Mouse (Mus musculus): ENCODE data around the gene Inafm2. TPM values are rescaled to one million over a fixed set of nuclear protein-coding genes. Genes with fewer than 3 reads are reported as not detected.

Gene Inafm2
- polyA plus RNA-seq, 1 experiment from 2014 or later: 16.5 TPM

DNA sequence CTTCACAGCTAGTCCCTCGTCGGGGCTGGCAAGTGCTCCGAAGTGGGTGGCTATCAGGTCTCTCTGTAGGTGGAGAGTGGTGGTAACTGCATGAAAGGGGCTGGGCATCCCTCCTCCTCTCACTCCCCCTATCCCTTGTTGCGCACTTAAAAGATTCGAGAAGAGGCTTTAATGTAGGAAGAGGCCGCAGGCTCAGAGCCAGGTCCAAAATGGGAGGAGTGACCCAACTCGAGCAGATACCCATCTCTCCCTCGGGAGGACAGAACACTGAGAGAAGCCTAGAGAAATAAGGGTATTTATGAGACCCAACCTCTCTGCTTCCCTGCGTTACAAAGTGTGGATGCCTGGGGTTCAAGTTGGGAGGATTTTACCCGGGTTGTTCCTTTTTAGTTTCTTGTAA is 33.5 kb downstream of the Inafm2 start:
- ATAC-seq (ENCODE audit: insufficient number of reproducible peaks, insufficient read depth, low FRiP score, low TSS enrichment): no peak
- peak overlapping the region; percentile 37; the same call in 1 of the 2 replicates for H3K9ac ChIP-seq
- H3K27me3 ChIP-seq: 0 out of 2 replicates have a peak, but pooled peaks cover 3% of the 10 kb centered on the region
- H3K27ac ChIP-seq: 0 out of 2 replicates have a peak overlapping the region, but pooled peaks have one; percentile 5
- peaks cover 9% of the 10 kb centered on the region; the same call in 1 of the 2 replicates for H3K4me1 ChIP-seq
- no peaks in the 10 kb centered on the region for H3K36me3 ChIP-seq
- peak overlapping the region; percentile 35 for H3K4me3 ChIP-seq
- peak overlapping the region; percentile 65 for H3K4me2 ChIP-seq (replicated peaks)
- 9% methylated on average over 10 of the region's 10 CpGs for WGBS
- no peaks in the 10 kb centered on the region for H3K9me3 ChIP-seq

DNA sequence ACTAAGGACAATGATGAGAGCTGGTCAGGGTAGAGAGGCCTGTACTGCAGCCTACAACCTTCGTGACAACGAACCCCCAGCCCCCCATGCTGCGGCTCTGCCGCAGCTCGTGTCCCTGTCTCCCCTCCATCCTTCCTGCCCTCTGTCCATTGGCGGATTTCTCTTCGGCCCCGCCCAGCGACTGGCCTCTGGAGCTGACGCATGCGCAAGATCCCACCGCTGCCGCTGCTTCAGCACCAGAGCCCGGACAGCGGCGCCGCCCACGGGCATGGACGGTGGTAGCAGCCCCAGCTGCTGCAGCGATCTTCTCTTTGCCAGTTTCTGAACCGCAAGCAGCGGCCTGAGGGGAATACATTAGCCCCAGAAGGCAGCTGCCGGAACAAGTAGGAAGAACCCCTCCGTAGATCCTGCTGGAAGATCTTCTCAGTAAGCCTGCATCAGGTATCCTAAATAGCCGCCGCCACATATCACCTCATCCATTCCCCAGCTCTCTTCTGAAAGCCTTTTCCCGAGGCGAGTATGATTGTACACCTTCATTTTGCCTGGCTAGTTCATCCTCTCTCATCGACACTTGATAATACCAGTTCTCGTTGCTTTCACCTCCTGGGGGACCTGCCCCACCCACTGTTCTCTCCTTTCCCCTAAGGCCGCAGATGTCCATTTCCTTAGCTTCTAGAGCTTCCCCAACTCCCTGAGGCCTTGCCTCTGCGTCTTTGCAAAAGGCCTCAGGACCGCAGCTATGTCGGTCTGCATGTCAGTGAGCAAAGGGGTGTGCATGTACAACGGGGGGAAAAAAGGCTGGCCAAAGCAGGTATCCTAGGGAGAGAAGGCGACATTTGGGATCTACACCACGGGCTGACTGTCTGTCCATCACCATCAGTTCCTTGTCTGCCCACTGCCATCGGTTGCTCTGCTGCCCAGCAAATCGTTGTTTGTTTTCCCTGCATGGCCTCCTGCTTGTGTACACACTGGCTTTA is 34.2 kb downstream of the Inafm2 start, which contains the start of gene Disp2:
Gene Disp2, plus strand, starts transcription at position 216 of the 977 bp plus-strand sequence.
- Histone ChIP-seq H3K27ac (0 out of 2 replicates have a peak within 1 kb of the TSS, but pooled peaks have one; percentile 5), H3K4me1 (peaks cover 9% of the 10 kb centered on the region; the same call in 1 of the 2 replicates), H3K9ac (peak within 1 kb of the TSS; percentile 37; the same call in 1 of the 2 replicates), H3K27me3 (0 out of 2 replicates have a peak, but pooled peaks cover 3% of the 10 kb centered on the region), H3K4me2 (replicated peaks) (peak within 1 kb of the TSS; percentile 65), H3K9me3 (no peaks in the 10 kb centered on the region), H3K4me3 (peak within 1 kb of the TSS; percentile 35), H3K36me3 (no peaks in the 10 kb centered on the region)
- 11% methylated on average over 39 of the region's 39 CpGs for WGBS
- ATAC-seq (ENCODE audit: insufficient number of reproducible peaks, insufficient read depth, low FRiP score, low TSS enrichment): peak; percentile 86

DNA sequence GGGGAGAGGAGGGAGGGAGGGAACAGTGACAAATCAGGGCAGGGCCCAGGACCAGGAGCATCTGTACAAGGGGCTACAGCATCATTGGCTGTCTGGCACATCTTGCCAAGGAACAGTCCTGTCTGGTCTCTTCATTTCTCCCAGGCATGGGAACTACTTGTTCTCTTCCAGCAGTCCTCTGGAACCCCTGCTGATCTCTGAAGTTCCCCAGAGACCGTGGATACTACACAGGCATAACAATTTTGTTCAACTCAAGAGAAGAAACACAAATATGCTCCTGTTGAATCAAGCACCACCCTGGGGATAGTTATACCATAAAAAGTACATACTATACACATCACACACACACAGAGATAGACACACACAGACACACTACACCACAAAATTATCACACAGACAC is 35.6 kb downstream of the Inafm2 start:
- Histone ChIP-seq H3K27ac (no peak overlapping the region), H3K4me1 (peaks cover 9% of the 10 kb centered on the region; the same call in 1 of the 2 replicates), H3K4me3 (no peak overlapping the region), H3K9me3 (no peaks in the 10 kb centered on the region), H3K4me2 (replicated peaks) (no peak overlapping the region), H3K9ac (no peak overlapping the region), H3K27me3 (0 out of 2 replicates have a peak, but pooled peaks cover 3% of the 10 kb centered on the region), H3K36me3 (no peaks in the 10 kb centered on the region)
- WGBS: 57% methylated on average over 1 of the region's 1 CpGs
- ATAC-seq (ENCODE audit: insufficient number of reproducible peaks, insufficient read depth, low FRiP score, low TSS enrichment): no peak

DNA sequence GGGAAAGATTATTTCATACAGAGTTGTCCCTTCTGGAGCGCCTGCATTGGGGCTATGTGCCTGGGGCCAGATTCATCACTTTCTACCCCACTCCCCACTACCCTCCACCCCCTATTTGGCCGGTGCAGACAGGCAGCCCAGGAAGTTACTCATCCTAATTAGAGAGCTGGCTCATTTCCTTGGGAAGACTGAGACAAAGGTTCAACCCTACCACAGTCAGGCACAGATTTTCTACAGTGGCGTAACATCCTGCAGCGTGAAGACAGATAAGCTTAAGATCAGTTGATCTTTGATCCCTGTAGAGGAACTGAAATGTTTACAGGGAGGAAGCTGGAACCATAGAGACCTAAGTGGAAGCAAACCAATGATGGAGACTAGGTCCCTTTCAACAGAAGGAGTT is 36.7 kb downstream of the Inafm2 start:
- no peak overlapping the region for H3K4me2 ChIP-seq (replicated peaks)
- no peaks in the 10 kb centered on the region for H3K36me3 ChIP-seq
- WGBS: 56% methylated on average over 4 of the region's 4 CpGs
- no peaks in the 10 kb centered on the region for H3K9me3 ChIP-seq
- H3K9ac ChIP-seq: no peak overlapping the region
- 0 out of 2 replicates have a peak, but pooled peaks cover 3% of the 10 kb centered on the region for H3K27me3 ChIP-seq
- H3K27ac ChIP-seq: no peak overlapping the region
- H3K4me1 ChIP-seq: peaks cover 9% of the 10 kb centered on the region; the same call in 1 of the 2 replicates
- no peak for ATAC-seq (ENCODE audit: insufficient number of reproducible peaks, insufficient read depth, low FRiP score, low TSS enrichment)
- no peak overlapping the region for H3K4me3 ChIP-seq

DNA sequence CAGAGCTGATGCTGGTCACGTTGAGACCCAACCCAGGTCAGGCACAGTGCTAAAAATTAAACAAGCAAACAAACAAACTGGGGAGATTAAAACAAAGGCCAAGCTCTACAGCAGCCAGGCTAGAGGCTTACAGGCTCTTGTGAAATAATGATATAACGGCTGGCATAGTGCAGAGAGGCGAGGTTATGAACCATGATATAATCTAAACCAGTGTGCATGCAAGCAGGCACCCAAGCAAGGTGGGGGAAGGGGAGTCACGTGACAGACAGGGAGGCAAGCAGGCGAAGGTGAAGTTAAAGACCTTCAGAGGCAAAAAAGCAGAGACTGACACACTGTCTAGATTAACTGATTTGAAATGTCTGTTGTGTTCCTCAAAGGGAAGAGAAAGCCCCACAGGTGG is 37.5 kb downstream of the Inafm2 start:
- H3K4me3 ChIP-seq: no peak overlapping the region
- no peaks in the 10 kb centered on the region for H3K9me3 ChIP-seq
- no peak for ATAC-seq (ENCODE audit: insufficient number of reproducible peaks, insufficient read depth, low FRiP score, low TSS enrichment)
- no peak overlapping the region for H3K9ac ChIP-seq
- 45% methylated on average over 5 of the region's 5 CpGs for WGBS
- H3K36me3 ChIP-seq: no peaks in the 10 kb centered on the region
- H3K4me1 ChIP-seq: peaks cover 9% of the 10 kb centered on the region; the same call in 1 of the 2 replicates
- H3K27me3 ChIP-seq: 0 out of 2 replicates have a peak, but pooled peaks cover 3% of the 10 kb centered on the region
- no peak overlapping the region for H3K27ac ChIP-seq
- no peak overlapping the region for H3K4me2 ChIP-seq (replicated peaks)

DNA sequence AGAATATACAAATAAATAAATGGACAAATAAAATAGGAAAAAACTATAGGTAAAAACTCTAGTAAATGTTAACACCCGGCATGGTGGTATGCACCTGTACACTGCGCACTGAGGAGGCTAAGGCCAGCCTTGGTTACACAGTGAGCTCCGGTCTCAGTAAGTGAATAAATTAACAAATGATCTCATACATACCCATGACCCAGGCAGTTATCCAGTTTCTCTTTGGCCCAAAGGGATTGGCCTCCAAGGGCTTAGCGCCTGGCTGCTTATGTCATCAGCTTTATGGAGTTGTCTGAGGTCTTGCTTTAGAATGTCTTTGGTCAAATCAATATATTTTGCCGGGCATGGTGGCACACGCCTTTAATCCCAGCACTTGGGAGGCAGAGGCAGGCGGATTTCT is 38.1 kb downstream of the Inafm2 start:
- H3K27me3 ChIP-seq: 0 out of 2 replicates have a peak, but pooled peaks cover 3% of the 10 kb centered on the region
- no peak overlapping the region for H3K9ac ChIP-seq
- no peak for ATAC-seq (ENCODE audit: insufficient number of reproducible peaks, insufficient read depth, low FRiP score, low TSS enrichment)
- no peaks in the 10 kb centered on the region for H3K9me3 ChIP-seq
- no peak overlapping the region for H3K4me3 ChIP-seq
- H3K36me3 ChIP-seq: no peaks in the 10 kb centered on the region
- WGBS: 91% methylated on average over 7 of the region's 7 CpGs
- H3K4me2 ChIP-seq (replicated peaks): no peak overlapping the region
- peaks cover 9% of the 10 kb centered on the region; the same call in 1 of the 2 replicates for H3K4me1 ChIP-seq
- no peak overlapping the region for H3K27ac ChIP-seq

DNA sequence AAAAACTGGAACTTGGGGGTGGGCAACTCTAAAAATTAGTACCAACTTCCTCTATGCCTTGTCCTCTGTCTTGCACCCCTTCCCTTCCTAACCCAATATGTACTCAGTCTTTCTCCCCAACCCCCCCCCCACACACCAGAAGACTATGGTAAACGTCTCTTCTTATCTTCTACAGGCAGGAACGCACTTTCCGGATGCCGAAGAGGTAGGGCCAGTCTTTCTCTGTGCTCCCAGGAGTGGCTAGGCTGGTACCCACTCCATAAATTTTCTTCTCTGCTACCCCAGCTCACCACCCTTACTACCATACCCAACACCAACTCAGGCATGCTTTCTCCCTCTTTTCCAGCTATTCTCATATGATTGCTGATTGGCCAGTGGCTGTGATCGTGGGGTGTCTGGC is 41.0 kb downstream of the Inafm2 start:
- WGBS: 89% methylated on average over 5 of the region's 5 CpGs
- Histone ChIP-seq H3K4me3 (no peak overlapping the region), H3K9me3 (no peaks in the 10 kb centered on the region), H3K27ac (no peak overlapping the region), H3K4me2 (replicated peaks) (no peak overlapping the region), H3K9ac (no peak overlapping the region), H3K36me3 (no peaks in the 10 kb centered on the region), H3K4me1 (peaks cover 11% of the 10 kb centered on the region; the same call in 1 of the 2 replicates), H3K27me3 (peaks cover 22% of the 10 kb centered on the region)
- no peak for ATAC-seq (ENCODE audit: insufficient number of reproducible peaks, insufficient read depth, low FRiP score, low TSS enrichment)

DNA sequence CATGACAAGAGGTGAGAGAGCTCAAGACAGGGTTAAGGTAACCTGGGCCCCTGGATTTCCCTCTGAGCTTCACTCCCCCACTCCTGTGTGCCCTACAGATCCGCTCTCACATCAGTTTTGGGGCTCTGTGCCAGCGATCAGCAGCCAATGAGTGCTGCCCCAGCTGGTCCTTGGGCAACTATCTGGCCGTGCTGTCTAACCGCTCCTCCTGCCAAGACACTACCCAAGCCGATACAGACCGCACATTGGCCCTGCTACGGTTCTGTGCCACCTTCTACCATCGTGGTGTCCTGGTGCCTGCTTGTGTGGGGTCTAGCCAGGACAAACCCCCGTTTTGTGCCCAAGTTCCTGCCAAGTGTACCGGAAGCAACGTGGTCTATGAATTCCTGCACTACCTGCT is 43.9 kb downstream of the Inafm2 start:
- peaks cover 22% of the 10 kb centered on the region for H3K27me3 ChIP-seq
- H3K4me2 ChIP-seq (replicated peaks): no peak overlapping the region
- WGBS: 90% methylated on average over 11 of the region's 11 CpGs
- no peak overlapping the region for H3K4me3 ChIP-seq
- no peak overlapping the region for H3K27ac ChIP-seq
- ATAC-seq (ENCODE audit: insufficient number of reproducible peaks, insufficient read depth, low FRiP score, low TSS enrichment): no peak
- H3K36me3 ChIP-seq: no peaks in the 10 kb centered on the region
- H3K9ac ChIP-seq: no peak overlapping the region
- H3K9me3 ChIP-seq: no peaks in the 10 kb centered on the region
- peaks cover 11% of the 10 kb centered on the region; the same call in 1 of the 2 replicates for H3K4me1 ChIP-seq

DNA sequence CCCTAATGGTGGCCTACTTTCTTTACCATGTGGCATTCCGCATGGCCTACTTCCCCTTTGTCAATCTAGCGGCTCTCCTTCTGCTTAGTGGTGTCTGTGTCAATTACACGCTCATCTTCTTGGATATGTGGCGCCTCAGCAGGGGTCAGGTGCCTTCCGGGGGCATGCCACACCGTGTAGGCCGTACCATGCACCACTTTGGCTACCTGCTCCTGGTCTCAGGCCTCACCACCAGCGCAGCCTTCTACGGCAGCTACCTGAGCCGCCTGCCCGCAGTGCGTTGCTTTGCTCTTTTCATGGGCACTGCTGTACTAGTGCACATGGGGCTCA is 44.6 kb downstream of the Inafm2 start:
- WGBS: 54% methylated on average over 12 of the region's 12 CpGs
- Histone ChIP-seq H3K4me1 (peaks cover 11% of the 10 kb centered on the region; the same call in 1 of the 2 replicates), H3K4me3 (0 out of 2 replicates have a peak overlapping the region, but pooled peaks have one; percentile 15), H3K9ac (no peak overlapping the region), H3K36me3 (no peaks in the 10 kb centered on the region), H3K4me2 (replicated peaks) (peak overlapping the region; percentile 39), H3K9me3 (no peaks in the 10 kb centered on the region), H3K27me3 (peaks cover 22% of the 10 kb centered on the region), H3K27ac (no peak overlapping the region)
- no peak for ATAC-seq (ENCODE audit: insufficient number of reproducible peaks, insufficient read depth, low FRiP score, low TSS enrichment)

DNA sequence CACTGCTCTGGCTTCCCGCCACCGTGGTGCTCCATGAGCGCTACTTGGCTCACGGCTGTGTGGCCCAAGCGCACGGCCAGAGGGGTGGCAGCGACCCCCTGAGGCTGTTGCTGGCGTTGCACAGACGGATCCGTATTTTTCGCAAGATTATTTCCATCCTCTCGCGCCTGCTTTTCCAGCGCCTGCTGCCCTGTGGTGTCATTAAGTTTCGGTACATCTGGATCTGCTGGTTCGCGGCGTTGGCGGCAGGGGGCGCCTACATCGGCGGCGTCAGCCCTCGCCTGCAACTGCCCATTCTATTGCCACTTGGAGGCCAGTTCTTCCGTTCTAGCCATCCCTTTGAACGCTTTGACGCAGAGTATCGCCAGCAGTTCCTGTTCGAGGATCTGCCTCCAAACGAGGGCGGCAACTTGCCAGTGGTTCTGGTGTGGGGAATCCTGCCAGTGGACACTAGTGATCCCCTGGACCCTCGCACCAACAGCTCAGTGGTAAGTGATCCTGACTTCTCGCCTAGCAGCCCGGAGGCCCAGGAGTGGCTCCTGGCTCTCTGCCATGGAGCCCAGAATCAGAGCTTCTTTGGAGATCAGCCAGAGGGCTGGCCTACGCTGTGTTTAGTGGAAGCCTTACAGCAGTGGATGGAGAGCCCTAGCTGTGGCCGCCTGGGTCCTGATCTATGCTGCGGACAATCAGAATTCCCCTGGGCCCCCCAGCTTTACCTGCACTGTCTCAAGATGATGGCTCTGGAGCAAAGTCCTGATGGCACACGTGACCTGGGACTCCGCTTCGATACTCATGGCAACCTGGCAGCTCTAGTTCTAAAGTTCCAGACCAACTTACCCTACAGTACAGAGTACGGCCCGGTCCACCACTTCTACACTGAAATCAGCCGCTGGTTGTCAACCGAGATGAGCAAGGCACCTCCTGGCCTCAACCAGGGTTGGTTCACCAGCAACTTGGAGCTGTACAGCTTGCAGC is 45.3 kb downstream of the Inafm2 start:
- Histone ChIP-seq H3K27ac (no peak overlapping the region), H3K4me1 (peaks cover 11% of the 10 kb centered on the region; the same call in 1 of the 2 replicates), H3K36me3 (no peaks in the 10 kb centered on the region), H3K4me3 (peak overlapping the region; percentile 15; the same call in 1 of the 2 replicates), H3K9ac (no peak overlapping the region), H3K9me3 (no peaks in the 10 kb centered on the region), H3K27me3 (peaks cover 22% of the 10 kb centered on the region), H3K4me2 (replicated peaks) (peak overlapping the region; percentile 39)
- 0 out of 2 replicates have a peak, but pooled peaks have one; percentile 43 for ATAC-seq (ENCODE audit: insufficient number of reproducible peaks, insufficient read depth, low FRiP score, low TSS enrichment)
- 23% methylated on average over 44 of the region's 44 CpGs for WGBS
